Mouse (Mus musculus) heart, postnatal 0 days (tissue): ENCODE measurements at regions not wholly inside any gene's neighbourhood (a gene's known extent, or its start where the extent isn't known, plus 50 kb on each side); places are given as distances from the start of the nearest gene placed in this dataset.

ENCODE experiments used
- CTCF ChIP-seq: IDR thresholded peaks from 2 replicates; pipeline ENCODE4 v1.5.1; 2016; ENCODE audit warnings: antibody characterized with exemption, control low read depth, low read depth
- EP300 ChIP-seq: IDR thresholded peaks from 2 replicates; pipeline ENCODE4 v1.6.1; 2016; ENCODE audit warnings: antibody characterized with exemption, low read depth

- TF ChIP-seq CTCF (no peak), EP300 (no peak)
Measured at GRCm38 (mm10) chrX:99605084-99605824, 134.2 kb upstream of the Pja1 start.
